Mouse (Mus musculus) kidney, embryonic 15.5 days (tissue): ENCODE results near the gene Emg1. TPM values are rescaled to one million over a fixed set of nuclear protein-coding genes. Genes with fewer than 3 reads are reported as not detected.

ENCODE experiments used
- ATAC-seq: fragments of 200-750 bp; cut with Nextera tagmentation; replicated peaks from 2 replicates; pipeline ENCODE4 v1.8.0; 2017; ENCODE audit warnings: moderate TSS enrichment; ENCODE audit not compliant: low FRiP score
- H3K27ac ChIP-seq: fragments of 300-500 bp; sonication (generic); 2 replicates; pipeline ENCODE4 v1.5.1; 2015; ENCODE audit warnings: mild to moderate bottlenecking, inconsistent platforms
- H3K27me3 ChIP-seq: fragments of 300-500 bp; sonication (generic); 2 replicates; pipeline ENCODE4 v1.6.1; 2015; ENCODE audit warnings: inconsistent platforms
- H3K36me3 ChIP-seq: fragments of 300-500 bp; sonication (generic); 2 replicates; pipeline ENCODE4 v1.6.1; 2015; ENCODE audit warnings: inconsistent platforms
- H3K4me1 ChIP-seq: fragments of 300-500 bp; sonication (generic); 2 replicates; pipeline ENCODE4 v1.6.1; 2015; ENCODE audit warnings: inconsistent platforms
- H3K4me2 ChIP-seq: fragments of 300-500 bp; sonication (generic); 2 replicates; pipeline ENCODE4 v1.6.1; 2015; ENCODE audit warnings: moderate library complexity, mild to moderate bottlenecking, inconsistent platforms
- H3K4me3 ChIP-seq: fragments of 300-500 bp; sonication (generic); replicated peaks from 2 replicates; pipeline ENCODE4 v1.5.1; 2015; ENCODE audit warnings: mild to moderate bottlenecking, inconsistent platforms
- H3K9ac ChIP-seq: fragments of 300-500 bp; sonication (generic); 2 replicates; pipeline ENCODE4 v1.6.1; 2015; ENCODE audit warnings: mild to moderate bottlenecking, inconsistent platforms
- H3K9me3 ChIP-seq: fragments of 300-500 bp; sonication (generic); replicated peaks from 2 replicates; pipeline ENCODE4 v1.6.1; 2016; ENCODE audit warnings: inconsistent platforms
- WGBS: fragments of 180-500 bp; shearing (Covaris S2); methylation state at CpG from one replicate; pipeline ENCODE4 v1.1.7; 2015; ENCODE audit warnings: mixed read lengths; 5-methylcytosine and 5-hydroxymethylcytosine counted together
- polyA plus RNA-seq: library from polyadenylated mRNA; unstranded; fragments of >200 nt; fragmentation: Nextera tagmentation; extraction: Ambion mirVana; gene quantifications from 2 replicates; pipeline ENCODE4 v1.2.1, GENCODE M21; 2015

The Emg1 gene
- polyA plus RNA-seq, 1 experiment from 2014 or later: 206 TPM

GRCm38 (mm10) chr6:124738511-124739023 lies 26.6 kb upstream of the Emg1 start, which contains the start of gene Ptpn6:
Ptpn6 (minus strand) TSS chr6:124738714.
- Histone ChIP-seq H3K4me1 (peaks cover 37% of the 10 kb centered on the region), H3K27me3 (no peaks in the 10 kb centered on the region), H3K9me3 (no peaks in the 10 kb centered on the region), H3K36me3 (peaks cover 14% of the 10 kb centered on the region), H3K9ac (0 out of 2 replicates have a peak within 1 kb of the TSS, but pooled peaks have one; percentile 76), H3K4me3 (peak within 1 kb of the TSS; percentile 58), H3K27ac (peak within 1 kb of the TSS; percentile 99), H3K4me2 (peak within 1 kb of the TSS; percentile 75)
- peak; percentile 61 for ATAC-seq
- 24% methylated on average over 15 of the region's 15 CpGs for WGBS

- H3K9me3 ChIP-seq: no peaks in the 10 kb centered on the region
- ATAC-seq: no peak
- 87% methylated on average over 11 of the region's 11 CpGs for WGBS
Observed at GRCm38 (mm10) chr6:124737040-124737439, 25.1 kb upstream of the Emg1 start.

GRCm38 (mm10) chr6:124734417-124734816 lies 22.4 kb upstream of the Emg1 start:
- Histone ChIP-seq H3K4me3 (no peak overlapping the region), H3K4me1 (peaks cover 25% of the 10 kb centered on the region), H3K36me3 (no peaks in the 10 kb centered on the region), H3K9me3 (no peaks in the 10 kb centered on the region), H3K27ac (no peak overlapping the region), H3K4me2 (no peak overlapping the region), H3K9ac (no peak overlapping the region), H3K27me3 (no peaks in the 10 kb centered on the region)
- ATAC-seq: no peak
- WGBS: 90% methylated on average over 3 of the region's 3 CpGs

More at GRCm38 (mm10) chr6:124737040-124737439, 25.1 kb upstream of the Emg1 start:
- Histone ChIP-seq H3K27ac (no peak overlapping the region), H3K9ac (no peak overlapping the region), H3K4me1 (peaks cover 39% of the 10 kb centered on the region), H3K27me3 (no peaks in the 10 kb centered on the region), H3K36me3 (no peaks in the 10 kb centered on the region), H3K4me2 (no peak overlapping the region), H3K4me3 (no peak overlapping the region)

- Histone ChIP-seq H3K4me3 (peak overlapping the region; percentile 14), H3K4me2 (0 out of 2 replicates have a peak overlapping the region, but pooled peaks have one; percentile 23), H3K27ac (peak overlapping the region; percentile 48; the same call in 1 of the 2 replicates), H3K9me3 (no peaks in the 10 kb centered on the region), H3K4me1 (peaks cover 11% of the 10 kb centered on the region), H3K9ac (0 out of 2 replicates have a peak overlapping the region, but pooled peaks have one; percentile 5), H3K36me3 (no peaks in the 10 kb centered on the region), H3K27me3 (no peaks in the 10 kb centered on the region)
- 41% methylated on average over 19 of the region's 19 CpGs for WGBS
- ATAC-seq: peak; percentile 67
Observed at GRCm38 (mm10) chr6:124732476-124733370, 20.7 kb upstream of the Emg1 start.

DNA sequence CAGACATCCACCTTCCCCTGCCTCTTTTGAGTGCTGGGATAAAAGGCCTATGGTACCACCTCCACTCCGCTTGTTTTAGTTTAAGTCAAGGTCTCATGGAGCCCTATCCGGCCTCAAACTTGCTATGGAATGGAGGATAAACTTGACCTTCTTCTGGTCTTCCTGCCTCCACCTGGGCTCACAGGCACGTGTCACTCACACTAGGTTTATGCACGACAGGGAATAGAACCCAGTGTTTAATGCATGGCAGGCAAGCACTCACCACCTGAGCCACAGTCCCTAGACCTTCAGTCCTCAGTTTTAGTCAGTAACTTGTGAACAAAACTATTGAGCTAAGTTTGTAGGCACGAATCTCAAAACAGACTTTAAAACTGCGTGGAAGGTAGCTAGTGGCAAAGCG lies 19.1 kb upstream of the Emg1 start:
- Histone ChIP-seq H3K36me3 (no peaks in the 10 kb centered on the region), H3K27ac (no peak overlapping the region), H3K27me3 (no peaks in the 10 kb centered on the region), H3K4me1 (peaks cover 11% of the 10 kb centered on the region), H3K9me3 (no peaks in the 10 kb centered on the region), H3K4me2 (no peak overlapping the region), H3K4me3 (no peak overlapping the region), H3K9ac (no peak overlapping the region)
- ATAC-seq: no peak
- WGBS: 90% methylated on average over 7 of the region's 7 CpGs

GRCm38 (mm10) chr6:124729850-124730705 lies 18.1 kb upstream of the Emg1 start:
- H3K4me1 ChIP-seq: peaks cover 11% of the 10 kb centered on the region
- H3K9me3 ChIP-seq: no peaks in the 10 kb centered on the region
- WGBS: 78% methylated on average over 8 of the region's 8 CpGs
- ATAC-seq: no peak
- H3K9ac ChIP-seq: no peak overlapping the region
- H3K27me3 ChIP-seq: no peaks in the 10 kb centered on the region
- H3K27ac ChIP-seq: no peak overlapping the region
- no peaks in the 10 kb centered on the region for H3K36me3 ChIP-seq
- no peak overlapping the region for H3K4me2 ChIP-seq
- H3K4me3 ChIP-seq: no peak overlapping the region

- 89% methylated on average over 10 of the region's 10 CpGs for WGBS
- Histone ChIP-seq H3K4me1 (peaks cover 11% of the 10 kb centered on the region), H3K9me3 (no peaks in the 10 kb centered on the region), H3K27ac (no peak overlapping the region), H3K4me2 (no peak overlapping the region), H3K9ac (no peak overlapping the region), H3K4me3 (no peak overlapping the region), H3K27me3 (no peaks in the 10 kb centered on the region), H3K36me3 (no peaks in the 10 kb centered on the region)
- ATAC-seq: no peak
Observed at GRCm38 (mm10) chr6:124728621-124729020, 16.6 kb upstream of the Emg1 start.

GRCm38 (mm10) chr6:124724472-124724871 lies 12.5 kb upstream of the Emg1 start:
- Histone ChIP-seq H3K9ac (no peak overlapping the region), H3K4me2 (no peak overlapping the region), H3K9me3 (no peaks in the 10 kb centered on the region), H3K36me3 (no peaks in the 10 kb centered on the region), H3K4me1 (no peaks in the 10 kb centered on the region), H3K27ac (no peak overlapping the region), H3K27me3 (no peaks in the 10 kb centered on the region), H3K4me3 (no peak overlapping the region)
- 90% methylated on average over 10 of the region's 10 CpGs for WGBS
- ATAC-seq: no peak

GRCm38 (mm10) chr6:124723541-124723940 lies 11.6 kb upstream of the Emg1 start:
- no peak overlapping the region for H3K9ac ChIP-seq
- ATAC-seq: no peak
- no peak overlapping the region for H3K4me3 ChIP-seq
- 69% methylated on average over 8 of the region's 8 CpGs for WGBS
- no peak overlapping the region for H3K4me2 ChIP-seq
- no peaks in the 10 kb centered on the region for H3K9me3 ChIP-seq
- no peaks in the 10 kb centered on the region for H3K27me3 ChIP-seq
- H3K27ac ChIP-seq: no peak overlapping the region
- no peaks in the 10 kb centered on the region for H3K36me3 ChIP-seq
- 0 out of 2 replicates have a peak, but pooled peaks cover 5% of the 10 kb centered on the region for H3K4me1 ChIP-seq

DNA sequence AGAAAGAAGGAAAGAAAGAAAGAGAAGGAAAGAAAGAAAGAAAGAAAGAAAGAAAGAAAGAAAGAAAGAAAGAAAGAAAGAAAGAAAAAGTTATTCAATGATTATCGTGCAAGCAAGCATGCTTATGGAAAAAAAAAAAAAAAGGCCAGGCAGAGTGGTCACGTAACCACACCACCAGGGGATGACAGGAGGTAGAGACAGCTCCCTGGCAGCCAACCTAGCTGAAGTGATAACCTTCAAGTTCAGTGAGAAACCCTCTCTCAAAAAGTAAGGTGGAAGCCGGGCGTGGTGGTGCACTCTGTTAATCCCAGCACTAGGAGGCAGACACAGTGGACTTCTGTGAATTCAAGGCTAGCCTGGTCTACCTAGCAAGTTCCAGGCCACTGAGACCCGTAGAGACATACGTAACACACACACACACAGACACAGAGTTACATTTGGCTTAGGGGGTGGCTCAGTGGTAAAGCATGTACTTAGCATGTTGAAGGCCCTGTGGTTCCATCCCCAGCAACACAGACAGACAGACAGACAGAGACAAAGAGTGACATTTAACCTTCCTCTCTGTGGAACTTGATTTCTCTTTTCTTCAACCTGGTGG lies 11.0 kb upstream of the Emg1 start:
- H3K27me3 ChIP-seq: no peaks in the 10 kb centered on the region
- H3K9me3 ChIP-seq: no peaks in the 10 kb centered on the region
- H3K9ac ChIP-seq: no peak overlapping the region
- no peak overlapping the region for H3K27ac ChIP-seq
- no peak overlapping the region for H3K4me3 ChIP-seq
- no peak overlapping the region for H3K4me2 ChIP-seq
- no peaks in the 10 kb centered on the region for H3K36me3 ChIP-seq
- no peak for ATAC-seq
- H3K4me1 ChIP-seq: 0 out of 2 replicates have a peak, but pooled peaks cover 7% of the 10 kb centered on the region
- 89% methylated on average over 6 of the region's 6 CpGs for WGBS

GRCm38 (mm10) chr6:124720904-124721303 lies 8.9 kb upstream of the Emg1 start:
- no peak overlapping the region for H3K9ac ChIP-seq
- no peak overlapping the region for H3K27ac ChIP-seq
- ATAC-seq: no peak
- H3K4me3 ChIP-seq: no peak overlapping the region
- peak overlapping the region; percentile 36 for H3K4me2 ChIP-seq
- H3K9me3 ChIP-seq: no peaks in the 10 kb centered on the region
- peaks cover 18% of the 10 kb centered on the region for H3K36me3 ChIP-seq
- WGBS: 76% methylated on average over 11 of the region's 11 CpGs
- H3K4me1 ChIP-seq: 0 out of 2 replicates have a peak, but pooled peaks cover 8% of the 10 kb centered on the region
- H3K27me3 ChIP-seq: no peaks in the 10 kb centered on the region
